Mouse (Mus musculus) CH12.LX (cell line): ENCODE results near the gene Fosl1. TPM values are rescaled to one million over a fixed set of nuclear protein-coding genes. Genes with fewer than 3 reads are reported as not detected.

ENCODE experiments used
- DNase-seq: peaks from one replicate; pipeline ENCODE4 v3.0.0-alpha.2; 2013; ENCODE audit errors: extremely low read depth
- H3K27ac ChIP-seq: 2 replicates; pipeline ENCODE4 v1.5.1; 2012; ENCODE audit warnings: low read depth, mild to moderate bottlenecking, control low read depth, moderate library complexity; ENCODE audit not compliant: insufficient read depth
- H3K27me3 ChIP-seq: replicated peaks from 2 replicates; pipeline ENCODE3; 2012; ENCODE audit warnings: inconsistent platforms
- H3K36me3 ChIP-seq, 2 experiments: replicated peaks in 1 of 2; 2 replicates each; pipeline versions ENCODE3 to v1.6.1; 2012; ENCODE audit warnings: inconsistent platforms in 1 of 2, low read length in 1 of 2, mild to moderate bottlenecking in 1 of 2, mixed read lengths in 1 of 2, moderate library complexity in 1 of 2; ENCODE audit not compliant: control insufficient read depth in 1 of 2, insufficient read depth in 1 of 2
- H3K4me1 ChIP-seq, 2 experiments: 2 replicates each; pipeline ENCODE4 v1.6.1; 2012; ENCODE audit warnings: inconsistent platforms in 1 of 2, moderate library complexity in 1 of 2; ENCODE audit not compliant: insufficient read depth in 2 of 2, control insufficient read depth in 1 of 2
- H3K4me2 ChIP-seq: 2 replicates; pipeline ENCODE4 v1.6.1; 2012; ENCODE audit warnings: low read depth, mild to moderate bottlenecking, control low read depth; ENCODE audit not compliant: poor library complexity, insufficient read depth, severe bottlenecking
- H3K4me3 ChIP-seq, 3 experiments: fragments of 150-350 bp in 1 of 3; sonication (generic) in 1 of 3; replicated peaks in 1 of 3; 2 replicates each; pipeline versions ENCODE3 to v1.5.1; 2011 to 2012; ENCODE audit warnings: low read depth in 2 of 3, low read length in 2 of 3, mild to moderate bottlenecking in 2 of 3, moderate library complexity in 2 of 3, control low read depth in 1 of 3, improper control_type of control experiment in 1 of 3, inconsistent platforms in 1 of 3, mixed read lengths in 1 of 3; ENCODE audit not compliant: poor library complexity in 1 of 3
- H3K79me2 ChIP-seq: replicated peaks from 2 replicates; pipeline ENCODE4 v1.6.1; 2012; ENCODE audit warnings: mild to moderate bottlenecking, moderate library complexity; ENCODE audit not compliant: control insufficient read depth, poor library complexity, insufficient read depth, severe bottlenecking; ENCODE audit errors: extremely low read depth
- H3K9ac ChIP-seq: 2 replicates; pipeline ENCODE4 v1.6.1; 2012; ENCODE audit warnings: low read depth, mild to moderate bottlenecking, control low read depth, moderate library complexity; ENCODE audit not compliant: insufficient read depth
- H3K9me3 ChIP-seq: replicated peaks from 2 replicates; pipeline ENCODE3; 2012; ENCODE audit warnings: low read length, inconsistent platforms, mixed read lengths
- BHLHE40 ChIP-seq: IDR thresholded peaks from 2 replicates; pipeline ENCODE4 v1.6.1; 2011; ENCODE audit warnings: mild to moderate bottlenecking, low read depth, low read length, improper control_type of control experiment
- CHD2 ChIP-seq: IDR thresholded peaks from 2 replicates; pipeline ENCODE4 v1.6.1; 2011; ENCODE audit warnings: low read length, improper control_type of control experiment
- CTCF ChIP-seq, 2 experiments: IDR thresholded peaks in 1 of 2; conservative IDR thresholded peaks in 1 of 2; 2 replicates each; pipeline ENCODE4 v1.5.1; 2011 to 2012; ENCODE audit warnings: low read depth in 2 of 2, low read length in 2 of 2, improper control_type of control experiment in 1 of 2, inconsistent platforms in 1 of 2, mild to moderate bottlenecking in 1 of 2, moderate library complexity in 1 of 2
- E2F4 ChIP-seq: IDR thresholded peaks from 2 replicates; pipeline ENCODE4 v1.6.1; 2011; ENCODE audit warnings: low read depth, low read length, improper control_type of control experiment; ENCODE audit not compliant: insufficient replicate concordance
- ETS1 ChIP-seq: conservative IDR thresholded peaks from 2 replicates; pipeline ENCODE4 v1.6.1; 2012; ENCODE audit warnings: low read depth, mild to moderate bottlenecking, inconsistent platforms, low read length, improper control_type of control experiment, moderate library complexity
- GABPA ChIP-seq: IDR thresholded peaks from 2 replicates; pipeline ENCODE4 v1.6.1; 2012; ENCODE audit warnings: low read depth, low read length, improper control_type of control experiment, inconsistent platforms; ENCODE audit not compliant: insufficient replicate concordance
- HCFC1 ChIP-seq: IDR thresholded peaks from 2 replicates; pipeline ENCODE4 v1.6.1; 2012; ENCODE audit warnings: low read depth, mild to moderate bottlenecking, inconsistent platforms, low read length, improper control_type of control experiment
- IRF4 ChIP-seq: IDR thresholded peaks from 2 replicates; pipeline ENCODE4 v1.6.1; 2014; ENCODE audit warnings: low read depth, mild to moderate bottlenecking, inconsistent platforms, low read length, improper control_type of control experiment
- JUN ChIP-seq: IDR thresholded peaks from 2 replicates; pipeline ENCODE4 v1.6.1; 2011; ENCODE audit warnings: low read depth, mild to moderate bottlenecking, low read length, improper control_type of control experiment, moderate library complexity; ENCODE audit not compliant: insufficient read depth
- JUND ChIP-seq: conservative IDR thresholded peaks from 2 replicates; pipeline ENCODE4 v1.6.1; 2011; ENCODE audit warnings: low read depth, low read length, improper control_type of control experiment
- KAT2A ChIP-seq: IDR thresholded peaks from 2 replicates; pipeline ENCODE4 v1.6.1; 2012; ENCODE audit warnings: low read length, improper control_type of control experiment, inconsistent platforms; ENCODE audit not compliant: insufficient replicate concordance
- MAFK ChIP-seq: IDR thresholded peaks from 2 replicates; pipeline ENCODE4 v1.6.1; 2011; ENCODE audit warnings: low read length, improper control_type of control experiment; ENCODE audit not compliant: insufficient replicate concordance
- MAX ChIP-seq: IDR thresholded peaks from 2 replicates; pipeline ENCODE4 v1.6.1; 2011; ENCODE audit warnings: low read length, improper control_type of control experiment
- MAZ ChIP-seq: IDR thresholded peaks from 2 replicates; pipeline ENCODE4 v1.6.1; 2012; ENCODE audit warnings: low read depth, mild to moderate bottlenecking, inconsistent platforms, low read length, improper control_type of control experiment, moderate library complexity
- MEF2A ChIP-seq: IDR thresholded peaks from 2 replicates; pipeline ENCODE4 v1.6.1; 2014; ENCODE audit warnings: low read depth, mild to moderate bottlenecking, inconsistent platforms, low read length, improper control_type of control experiment, borderline replicate concordance
- MXI1 ChIP-seq: IDR thresholded peaks from 2 replicates; pipeline ENCODE4 v1.6.1; 2011; ENCODE audit warnings: mild to moderate bottlenecking, low read depth, low read length, improper control_type of control experiment
- PAX5 ChIP-seq: IDR thresholded peaks from 2 replicates; pipeline ENCODE4 v1.6.1; 2012; ENCODE audit warnings: low read length, inconsistent platforms, mixed read lengths
- POLR2A ChIP-seq: IDR thresholded peaks from 2 replicates; pipeline ENCODE4 v1.6.1; 2011; ENCODE audit warnings: low read depth, mild to moderate bottlenecking, improper control_type of control experiment, low read length
- POLR2AphosphoS2 ChIP-seq: IDR thresholded peaks from 2 replicates; pipeline ENCODE4 v1.6.1; 2011; ENCODE audit warnings: low read depth, low read length, improper control_type of control experiment
- RAD21 ChIP-seq: IDR thresholded peaks from 2 replicates; pipeline ENCODE4 v1.6.1; 2011; ENCODE audit warnings: low read depth, mild to moderate bottlenecking, low read length, improper control_type of control experiment, moderate library complexity
- SIN3A ChIP-seq: IDR thresholded peaks from 2 replicates; pipeline ENCODE4 v1.6.1; 2012; ENCODE audit warnings: low read length, improper control_type of control experiment, inconsistent platforms
- SMC3 ChIP-seq: IDR thresholded peaks from 2 replicates; pipeline ENCODE4 v1.6.1; 2011; ENCODE audit warnings: low read depth, low read length, improper control_type of control experiment
- TCF12 ChIP-seq: IDR thresholded peaks from 2 replicates; pipeline ENCODE4 v1.6.1; 2014; ENCODE audit warnings: low read depth, mild to moderate bottlenecking, inconsistent platforms, low read length, improper control_type of control experiment
- UBTF ChIP-seq: IDR thresholded peaks from 2 replicates; pipeline ENCODE4 v1.6.1; 2012; ENCODE audit warnings: low read depth, mild to moderate bottlenecking, inconsistent platforms, low read length, improper control_type of control experiment, moderate library complexity
- USF1 ChIP-seq: IDR thresholded peaks from 2 replicates; pipeline ENCODE4 v1.6.1; 2014; ENCODE audit warnings: low read depth, mild to moderate bottlenecking, inconsistent platforms, low read length, improper control_type of control experiment
- USF2 ChIP-seq: conservative IDR thresholded peaks from 2 replicates; pipeline ENCODE4 v1.6.1; 2011; ENCODE audit warnings: low read depth, low read length, improper control_type of control experiment
- ZC3H11A ChIP-seq: IDR thresholded peaks from 2 replicates; pipeline ENCODE4 v1.6.1; 2012; ENCODE audit warnings: low read depth, mild to moderate bottlenecking, inconsistent platforms, low read length, improper control_type of control experiment
- ZKSCAN1 ChIP-seq: IDR thresholded peaks from 2 replicates; pipeline ENCODE4 v1.6.1; 2012; ENCODE audit warnings: low read depth, inconsistent platforms, low read length, improper control_type of control experiment, borderline replicate concordance
- ZMIZ1 ChIP-seq: IDR thresholded peaks from 2 replicates; pipeline ENCODE4 v1.6.1; 2012; ENCODE audit warnings: low read depth, mild to moderate bottlenecking, inconsistent platforms, low read length, improper control_type of control experiment
- ZNF384 ChIP-seq: IDR thresholded peaks from 2 replicates; pipeline ENCODE4 v1.6.1; 2012; ENCODE audit warnings: low read depth, low read length, improper control_type of control experiment, inconsistent platforms
- dilution Hi-C: fragments of 300-500 bp; cut with MboI; formaldehyde crosslinking; loops from 2 replicates; pipeline ENCODE4 v1.14.3; 2020; ENCODE audit warnings: low sequenced_read_pairs; ENCODE audit not compliant: extremely low pct_unique_long_range_greater_than_20kb, extremely low pct_ligation_motif_present
- in situ Hi-C: fragments of 300-500 bp; cut with MboI; formaldehyde crosslinking; loops from 3 replicates; pipeline ENCODE4 v1.14.3; 2019; ENCODE audit warnings: low sequenced_read_pairs, low pct_ligation_motif_present, low pct_unique_long_range_greater_than_20kb, mixed read lengths
- polyA plus RNA-seq: library from polyadenylated mRNA; unstranded; fragments of >175 nt; gene quantifications from 2 replicates; pipeline ENCODE4 v1.2.1, GENCODE M21; 2012; ENCODE audit warnings: low read depth; ENCODE audit not compliant: insufficient read length
- total RNA-seq, 2 experiments: library from RNA; depleted of rRNA; stranded (reverse); fragments of 300-350 nt in 1 of 2; fragments of >200 nt in 1 of 2; gene quantifications; 2 replicates each; pipeline ENCODE4 v1.2.3; 2012 to 2014

The Fosl1 gene
- total and polyA plus RNA-seq, 3 experiments, result not detected

DNA sequence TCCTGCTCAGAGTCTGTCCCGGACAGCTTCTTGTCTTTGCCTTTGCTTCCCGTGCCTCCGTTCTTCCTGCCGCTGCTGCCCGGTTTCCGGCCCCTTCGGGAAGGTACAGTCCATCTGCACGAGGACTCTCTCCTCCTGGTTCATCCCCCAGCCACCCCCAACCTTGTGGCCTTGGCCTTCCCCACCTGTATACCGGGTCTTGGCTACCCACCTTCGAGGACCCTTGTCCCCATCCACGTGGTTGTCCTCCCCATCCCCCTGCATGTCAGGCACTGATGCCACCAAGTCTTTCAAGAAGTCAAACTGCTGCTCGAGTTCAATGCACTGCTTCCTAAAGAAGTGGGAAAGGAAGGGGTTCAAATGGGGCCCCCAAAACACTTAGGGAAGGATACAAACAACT lies 23.8 kb upstream of the Fosl1 start:
- dilution Hi-C loops, result no loop called here
- H3K27ac ChIP-seq, result no peak overlapping the region
- peak overlapping the region; percentile 52 for H3K4me2 ChIP-seq

DNA sequence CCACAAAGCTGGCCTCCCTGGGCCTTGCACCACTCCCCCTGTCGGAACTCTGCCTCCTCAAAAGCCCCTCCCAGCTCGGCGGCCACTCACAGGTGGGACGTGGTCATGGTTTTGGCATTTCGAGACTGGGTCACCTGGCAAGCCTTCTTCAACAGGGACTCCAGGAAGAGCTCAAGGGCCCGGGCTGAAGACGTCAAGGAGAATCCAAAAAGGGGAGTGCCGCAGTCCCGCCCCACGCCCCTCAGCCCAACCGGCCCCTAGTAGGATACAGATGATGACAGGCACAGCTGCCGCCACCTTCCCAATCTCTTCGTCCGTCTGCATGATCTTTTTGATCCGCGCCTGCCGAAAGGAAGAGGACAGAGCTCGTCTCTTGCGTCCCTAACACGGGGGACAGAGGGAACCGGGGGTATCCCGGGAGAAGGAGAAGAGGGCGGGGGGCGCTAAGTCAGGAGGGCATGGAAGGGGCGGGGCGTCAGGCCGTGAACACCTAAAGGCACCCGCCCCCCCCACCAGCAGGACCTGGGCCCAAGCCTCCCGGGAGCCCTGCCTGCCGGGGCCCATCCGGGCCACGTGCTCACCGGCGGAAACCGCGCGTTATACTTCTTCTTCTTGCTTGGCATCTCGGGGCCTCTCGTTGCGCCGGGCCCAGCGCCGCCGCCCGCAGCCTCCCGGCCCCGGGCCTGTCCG lies 23.1 kb upstream of the Fosl1 start:
- Histone ChIP-seq H3K27me3 (no peaks in the 10 kb centered on the region), H3K4me2 (peak overlapping the region; percentile 52), H3K4me1 (peaks cover 16 to 32% of the 10 kb centered on the region in 2 experiments), H3K9me3 (no peaks in the 10 kb centered on the region), H3K4me3 (peak overlapping the region; percentile 62 to 76 (median 67)), H3K27ac (peak overlapping the region; percentile 21; the same call in 1 of the 2 replicates), H3K79me2 (no peaks in the 10 kb centered on the region; the same call in 1 of the 2 replicates), H3K36me3 (peaks cover 35 to 61% of the 10 kb centered on the region in 2 experiments), H3K9ac (peak overlapping the region; percentile 94)
- peak; percentile 62 for DNase-seq
- dilution Hi-C loops, result no loop called here
- in situ Hi-C loops, result no loop called here
- TF ChIP-seq ZC3H11A (no peak), USF1 (peak; percentile 23; the same call in 1 of the 2 replicates), BHLHE40 (no peak), GABPA (no peak), CHD2 (no peak), JUN (no peak), MAFK (no peak), SIN3A (peak; percentile 47; the same call in 1 of the 2 replicates), IRF4 (no peak), MEF2A (0 out of 2 replicates have a peak, but pooled peaks have one; percentile 18), MXI1 (peak; percentile 78; the same call in 1 of the 2 replicates), MAX (peak; percentile 73; the same call in 1 of the 2 replicates), UBTF (no peak), PAX5 (no peak), E2F4 (no peak), JUND (no peak), CTCF (conservative IDR thresholded peaks at IDR 0.05 in 1 of 2, IDR thresholded peaks at IDR 0.05 in 1 of 2; ENCODE audit: low read depth in 2 of 2, low read length in 2 of 2) (no peak), KAT2A (no peak), ETS1 (no peak), USF2 (no peak), HCFC1 (no peak), MAZ (peak; percentile 13; the same call in 1 of the 2 replicates), RAD21 (no peak), TCF12 (no peak), ZMIZ1 (no peak), ZNF384 (no peak), POLR2AphosphoS2 (no peak)

More for the DNA sequence above, 23.8 kb upstream of the Fosl1 start:
- TF ChIP-seq MAFK, result no peak
- no peak for TF ChIP-seq POLR2AphosphoS2
- TF ChIP-seq USF2, result no peak
- TF ChIP-seq ZKSCAN1, result no peak
- no peak for TF ChIP-seq GABPA
- TF ChIP-seq ZMIZ1, result no peak
- TF ChIP-seq MAX, result no peak
- no peak for TF ChIP-seq RAD21
- TF ChIP-seq POLR2A, result no peak
- TF ChIP-seq SMC3, result no peak
- Histone ChIP-seq H3K36me3 (peaks cover 35 to 63% of the 10 kb centered on the region in 2 experiments), H3K4me1 (peaks cover 16 to 32% of the 10 kb centered on the region in 2 experiments), H3K27me3 (no peaks in the 10 kb centered on the region), H3K9ac (peak overlapping the region; percentile 94), H3K9me3 (no peaks in the 10 kb centered on the region), H3K4me3 (peak overlapping the region; percentile 62 to 76 (median 67)), H3K79me2 (no peaks in the 10 kb centered on the region; the same call in 1 of the 2 replicates)
- in situ Hi-C loops, result no loop called here
- no peak for DNase-seq
